Mouse (Mus musculus) heart, adult 10 weeks (tissue): ENCODE measurements around the gene Avpi1. TPM values are rescaled to one million over a fixed set of nuclear protein-coding genes. Genes with fewer than 3 reads are reported as not detected.

Experiments used
- polyA plus RNA-seq: library from polyadenylated mRNA; stranded (reverse); fragments of 350-450 nt; fragmentation: Illumina TruSeq; extraction: RNeasy Lipid Tissue Mini Kit (QIAGEN cat#74804); gene quantifications from one replicate; pipeline ENCODE4 v1.2.3, GENCODE M21; 2014; ENCODE audit warnings: low read depth, low replicate concordance

The Avpi1 gene
- 20.8 TPM for polyA plus RNA-seq

GRCm38 (mm10) chr19:42128787-42129508, at the start of gene Avpi1:
Gene Avpi1, minus strand, starts transcription at chr19:42129059.

DNA sequence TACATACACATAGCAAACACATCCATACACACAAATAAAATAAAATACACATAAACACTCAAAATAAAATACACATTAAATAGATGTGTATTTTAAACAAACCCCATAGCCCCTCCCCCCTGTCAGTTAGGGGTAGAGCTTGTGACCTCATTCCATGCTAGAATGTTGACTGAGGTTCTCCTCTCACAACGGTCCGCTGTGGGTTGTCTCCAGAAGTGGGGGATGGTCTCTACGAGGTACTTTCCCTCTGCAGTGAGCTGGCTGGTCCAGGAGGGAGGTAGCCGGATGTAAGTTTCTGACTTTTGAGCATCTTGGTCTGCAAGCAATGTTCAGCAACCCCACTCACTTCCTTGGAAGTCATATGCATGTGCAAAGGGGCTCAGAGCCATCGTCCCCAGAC, 34.9 kb upstream of the Avpi1 start, which contains the start of gene Zfyve27:
Gene Zfyve27, plus strand, starts transcription at position 188 of the 400 bp plus-strand sequence.

GRCm38 (mm10) chr19:42147170-42147768, 18.4 kb upstream of the Avpi1 start, which contains the start of gene Marveld1:
Gene Marveld1, plus strand, starts transcription at chr19:42147400.

DNA sequence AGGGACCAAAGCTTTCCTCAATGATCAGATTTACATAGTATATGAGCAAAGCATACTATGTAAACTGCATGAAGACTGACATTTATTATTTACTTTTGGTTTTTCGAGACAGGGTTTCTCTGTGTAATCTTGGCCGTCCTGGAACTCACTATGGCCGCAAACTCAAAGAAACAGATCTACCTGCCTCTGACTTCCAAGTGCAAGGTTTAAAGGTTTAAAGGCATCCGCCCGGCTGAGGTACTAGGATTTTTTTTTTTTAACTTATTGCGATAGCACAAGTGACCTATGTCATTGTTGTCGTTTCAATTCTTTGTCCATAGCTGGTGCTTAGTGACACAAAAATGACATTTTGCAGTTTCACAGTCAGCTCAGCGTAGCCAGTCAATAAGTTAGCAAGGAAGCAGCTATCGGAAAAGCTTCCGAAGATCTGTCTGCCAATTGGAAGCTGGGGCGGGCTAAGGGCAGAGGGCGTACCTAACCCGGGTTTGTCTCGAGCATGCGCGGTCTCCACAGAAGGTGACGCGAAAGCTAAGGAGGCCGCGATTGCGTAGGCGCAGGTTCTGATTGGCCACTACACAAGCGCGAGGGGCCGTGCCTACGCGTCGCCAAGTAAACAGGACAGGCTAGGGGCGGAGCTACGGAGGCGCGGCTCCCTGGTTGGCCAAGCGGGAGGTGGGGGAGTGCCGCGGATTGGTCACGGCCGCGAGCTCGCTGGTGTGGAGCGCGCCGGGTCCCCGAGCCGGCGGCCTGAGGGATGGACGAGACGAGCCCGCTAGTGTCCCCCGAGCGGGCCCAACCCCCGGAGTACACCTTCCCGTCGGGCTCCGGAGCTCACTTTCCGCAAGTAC, 38.9 kb downstream of the Avpi1 start, which contains the start of gene Pi4k2a:
Gene Pi4k2a, plus strand, starts transcription at position 723 of the 848 bp plus-strand sequence.

GRCm38 (mm10) chr19:42086166-42086565, 42.7 kb downstream of the Avpi1 start, which contains the start of gene Morn4:
Gene Morn4, minus strand, starts transcription at chr19:42086357.

Other genes with a start within 250 kb of the Avpi1 start
- 10.8 TPM for gene Rrp12, start 232.9 kb downstream of the Avpi1 start, polyA plus RNA-seq
- gene Pgam1, start 217.1 kb downstream of the Avpi1 start, polyA plus RNA-seq = 116 TPM
- gene Exosc1, start 195.6 kb downstream of the Avpi1 start, polyA plus RNA-seq = 17.6 TPM
- 18.1 TPM for gene Zdhhc16, start 195.6 kb downstream of the Avpi1 start, polyA plus RNA-seq
- 18.8 TPM for gene Mms19, start 147.9 kb downstream of the Avpi1 start, polyA plus RNA-seq
- 22.9 TPM for gene Ubtd1, start 147.3 kb downstream of the Avpi1 start, polyA plus RNA-seq
- not detected for gene Ankrd2, start 93.1 kb downstream of the Avpi1 start, polyA plus RNA-seq
- gene Hoga1, start 83.4 kb downstream of the Avpi1 start, polyA plus RNA-seq = 0.84 TPM
- gene 4933411K16Rik, start 76.8 kb downstream of the Avpi1 start, polyA plus RNA-seq = not detected
- 2.1 TPM for gene Morn4, start 42.7 kb downstream of the Avpi1 start, polyA plus RNA-seq
- 17.5 TPM for gene Pi4k2a, start 38.6 kb downstream of the Avpi1 start, polyA plus RNA-seq
- gene Marveld1, start 18.3 kb upstream of the Avpi1 start, polyA plus RNA-seq = 32.2 TPM
- 24.3 TPM for gene Zfyve27, start 34.9 kb upstream of the Avpi1 start, polyA plus RNA-seq
- gene Sfrp5, start 73.2 kb upstream of the Avpi1 start, polyA plus RNA-seq = 10.9 TPM
- gene Golga7b, start 118.5 kb upstream of the Avpi1 start, polyA plus RNA-seq = 0.45 TPM